Mouse (Mus musculus): ENCODE measurements at regions not wholly inside any gene's neighbourhood (a gene's known extent, or its start where the extent isn't known, plus 50 kb on each side); places are given as distances from the start of the nearest gene placed in this dataset.

- Histone ChIP-seq H3K36me3 (no peaks in the 10 kb centered on the region), H3K4me2 (no peak overlapping the region), H3K27me3 (no peaks in the 10 kb centered on the region), H3K9me3 (no peaks in the 10 kb centered on the region), H3K4me3 (no peak overlapping the region), H3K9ac (no peak overlapping the region), H3K4me1 (no peaks in the 10 kb centered on the region), H3K27ac (no peak overlapping the region)
- no peak for ATAC-seq (ENCODE audit: insufficient number of reproducible peaks, low FRiP score, low TSS enrichment, low read depth)
- WGBS, result 74% methylated on average over 7 of the region's 7 CpGs
These were observed 137.3 kb upstream of the Gk2 start for GRCm38 (mm10) chr5:97594081-97594480.

GRCm38 (mm10) chr5:97582509-97582908 lies 125.7 kb upstream of the Gk2 start:
- no peak overlapping the region for H3K9ac ChIP-seq
- H3K4me2 ChIP-seq, result no peak overlapping the region
- H3K27me3 ChIP-seq, result no peaks in the 10 kb centered on the region
- no peaks in the 10 kb centered on the region for H3K4me1 ChIP-seq
- H3K9me3 ChIP-seq, result no peaks in the 10 kb centered on the region
- no peaks in the 10 kb centered on the region for H3K36me3 ChIP-seq
- H3K27ac ChIP-seq, result no peak overlapping the region
- 72% methylated on average over 2 of the region's 2 CpGs for WGBS
- H3K4me3 ChIP-seq, result no peak overlapping the region
- no peak for ATAC-seq (ENCODE audit: insufficient number of reproducible peaks, low FRiP score, low TSS enrichment, low read depth)

GRCm38 (mm10) chr5:97565486-97565885 lies 108.7 kb upstream of the Gk2 start:
- Histone ChIP-seq H3K27ac (no peak overlapping the region), H3K4me1 (no peaks in the 10 kb centered on the region), H3K27me3 (no peaks in the 10 kb centered on the region), H3K4me2 (no peak overlapping the region), H3K9me3 (no peaks in the 10 kb centered on the region), H3K9ac (no peak overlapping the region), H3K36me3 (no peaks in the 10 kb centered on the region), H3K4me3 (no peak overlapping the region)
- no peak for ATAC-seq (ENCODE audit: insufficient number of reproducible peaks, low FRiP score, low TSS enrichment, low read depth)
- 66% methylated on average over 5 of the region's 5 CpGs for WGBS

GRCm38 (mm10) chr5:97563724-97564123 lies 106.9 kb upstream of the Gk2 start:
- Histone ChIP-seq H3K9me3 (no peaks in the 10 kb centered on the region), H3K9ac (no peak overlapping the region), H3K27me3 (no peaks in the 10 kb centered on the region), H3K36me3 (no peaks in the 10 kb centered on the region), H3K4me2 (no peak overlapping the region), H3K4me3 (no peak overlapping the region), H3K4me1 (no peaks in the 10 kb centered on the region), H3K27ac (no peak overlapping the region)
- 31% methylated on average over 6 of the region's 6 CpGs for WGBS
- ATAC-seq (ENCODE audit: insufficient number of reproducible peaks, low FRiP score, low TSS enrichment, low read depth), result no peak

GRCm38 (mm10) chr5:97554274-97554673 lies 97.5 kb upstream of the Gk2 start:
- no peak for ATAC-seq (ENCODE audit: insufficient number of reproducible peaks, low FRiP score, low TSS enrichment, low read depth)
- WGBS, result 65% methylated on average over 6 of the region's 6 CpGs

GRCm38 (mm10) chr5:97553122-97553521 lies 96.3 kb upstream of the Gk2 start:
- Histone ChIP-seq H3K4me1 (no peaks in the 10 kb centered on the region), H3K9me3 (no peaks in the 10 kb centered on the region), H3K4me3 (no peak overlapping the region), H3K36me3 (no peaks in the 10 kb centered on the region), H3K4me2 (no peak overlapping the region), H3K9ac (no peak overlapping the region), H3K27me3 (no peaks in the 10 kb centered on the region), H3K27ac (no peak overlapping the region)
- no peak for ATAC-seq (ENCODE audit: insufficient number of reproducible peaks, low FRiP score, low TSS enrichment, low read depth)
- WGBS, result 56% methylated on average over 3 of the region's 3 CpGs

More at GRCm38 (mm10) chr5:97554274-97554673, 97.5 kb upstream of the Gk2 start:
- no peaks in the 10 kb centered on the region for H3K9me3 ChIP-seq
- H3K27ac ChIP-seq, result no peak overlapping the region
- no peak overlapping the region for H3K4me3 ChIP-seq
- no peaks in the 10 kb centered on the region for H3K27me3 ChIP-seq
- no peak overlapping the region for H3K4me2 ChIP-seq
- no peak overlapping the region for H3K9ac ChIP-seq
- no peaks in the 10 kb centered on the region for H3K4me1 ChIP-seq
- no peaks in the 10 kb centered on the region for H3K36me3 ChIP-seq

- H3K4me2 ChIP-seq, result no peak overlapping the region
- no peak overlapping the region for H3K9ac ChIP-seq
- WGBS, result 16% methylated on average over 3 of the region's 3 CpGs
- H3K27ac ChIP-seq, result no peak overlapping the region
- H3K4me1 ChIP-seq, result no peaks in the 10 kb centered on the region
- H3K4me3 ChIP-seq, result no peak overlapping the region
- H3K36me3 ChIP-seq, result no peaks in the 10 kb centered on the region
- no peaks in the 10 kb centered on the region for H3K9me3 ChIP-seq
- no peak for ATAC-seq (ENCODE audit: insufficient number of reproducible peaks, low FRiP score, low TSS enrichment, low read depth)
- no peaks in the 10 kb centered on the region for H3K27me3 ChIP-seq
These were observed 80.9 kb upstream of the Gk2 start for GRCm38 (mm10) chr5:97537492-97538257.

- Histone ChIP-seq H3K36me3 (no peaks in the 10 kb centered on the region), H3K9ac (no peak overlapping the region), H3K9me3 (no peaks in the 10 kb centered on the region), H3K4me2 (no peak overlapping the region), H3K4me3 (no peak overlapping the region), H3K27ac (no peak overlapping the region), H3K27me3 (no peaks in the 10 kb centered on the region), H3K4me1 (no peaks in the 10 kb centered on the region)
- no peak for ATAC-seq (ENCODE audit: insufficient number of reproducible peaks, low FRiP score, low TSS enrichment, low read depth)
- 65% methylated on average over 5 of the region's 5 CpGs for WGBS
These were observed 76.9 kb upstream of the Gk2 start for GRCm38 (mm10) chr5:97533733-97534132.

- no peak for ATAC-seq (ENCODE audit: insufficient number of reproducible peaks, low FRiP score, low TSS enrichment, low read depth)
- Histone ChIP-seq H3K4me3 (no peak overlapping the region), H3K36me3 (no peaks in the 10 kb centered on the region), H3K4me1 (no peaks in the 10 kb centered on the region), H3K9ac (no peak overlapping the region), H3K4me2 (no peak overlapping the region), H3K9me3 (no peaks in the 10 kb centered on the region), H3K27me3 (no peaks in the 10 kb centered on the region), H3K27ac (no peak overlapping the region)
- WGBS, result 71% methylated on average over 5 of the region's 5 CpGs
These were observed 70.7 kb upstream of the Gk2 start for GRCm38 (mm10) chr5:97527555-97527954.
